Mouse (Mus musculus): ENCODE data around the gene E030025P04Rik. TPM values are rescaled to one million over a fixed set of nuclear protein-coding genes. Genes with fewer than 3 reads are reported as not detected.

E030025P04Rik gene
- polyA plus RNA-seq, 1 experiment from 2014 or later = not detected

- H3K4me2 ChIP-seq (ENCODE audit: low read depth, low read length) = no peak overlapping the region
- H3K9me3 ChIP-seq (replicated peaks; ENCODE audit: control insufficient read depth, low read length) = no peaks in the 10 kb centered on the region
- H3K27ac ChIP-seq (ENCODE audit: low read length) = no peak overlapping the region
- ATAC-seq (ENCODE audit: low read depth) = no peak
- no peaks in the 10 kb centered on the region for H3K36me3 ChIP-seq (ENCODE audit: control insufficient read depth, insufficient read depth)
- H3K9ac ChIP-seq (ENCODE audit: low read depth, low read length) = no peak overlapping the region
- H3K4me1 ChIP-seq (ENCODE audit: control insufficient read depth, low read depth, low read length) = no peaks in the 10 kb centered on the region
- H3K4me3 ChIP-seq (ENCODE audit: low read depth, low read length) = no peak overlapping the region
- no peaks in the 10 kb centered on the region for H3K27me3 ChIP-seq (ENCODE audit: control insufficient read depth, insufficient read depth, low read depth, low read length)
- WGBS (ENCODE audit: insufficient replicate concordance) = 51% methylated on average over 11 of the region's 11 CpGs
Measured at GRCm38 (mm10) chr11:109107518-109108205, 36.5 kb downstream of the E030025P04Rik start.

- Histone ChIP-seq H3K9ac (ENCODE audit: low read depth, low read length) (no peak overlapping the region), H3K4me1 (ENCODE audit: control insufficient read depth, low read depth, low read length) (no peaks in the 10 kb centered on the region), H3K27ac (ENCODE audit: low read length) (no peak overlapping the region), H3K9me3 (replicated peaks; ENCODE audit: control insufficient read depth, low read length) (no peaks in the 10 kb centered on the region), H3K36me3 (ENCODE audit: control insufficient read depth, insufficient read depth) (no peaks in the 10 kb centered on the region), H3K4me2 (ENCODE audit: low read depth, low read length) (no peak overlapping the region), H3K4me3 (ENCODE audit: low read depth, low read length) (no peak overlapping the region), H3K27me3 (ENCODE audit: control insufficient read depth, insufficient read depth, low read depth, low read length) (no peaks in the 10 kb centered on the region)
- no peak for ATAC-seq (ENCODE audit: low read depth)
- 38% methylated on average over 8 of the region's 8 CpGs for WGBS (ENCODE audit: insufficient replicate concordance)
Measured at GRCm38 (mm10) chr11:109106751-109107150, 37.4 kb downstream of the E030025P04Rik start.

GRCm38 (mm10) chr11:109106181-109106580 is 38.0 kb downstream of the E030025P04Rik start:
- Histone ChIP-seq H3K4me3 (ENCODE audit: low read depth, low read length) (no peak overlapping the region), H3K9ac (ENCODE audit: low read depth, low read length) (no peak overlapping the region), H3K27ac (ENCODE audit: low read length) (no peak overlapping the region), H3K4me1 (ENCODE audit: control insufficient read depth, low read depth, low read length) (no peaks in the 10 kb centered on the region), H3K36me3 (ENCODE audit: control insufficient read depth, insufficient read depth) (no peaks in the 10 kb centered on the region), H3K27me3 (ENCODE audit: control insufficient read depth, insufficient read depth, low read depth, low read length) (no peaks in the 10 kb centered on the region), H3K4me2 (ENCODE audit: low read depth, low read length) (no peak overlapping the region), H3K9me3 (replicated peaks; ENCODE audit: control insufficient read depth, low read length) (no peaks in the 10 kb centered on the region)
- 17% methylated on average over 5 of the region's 5 CpGs for WGBS (ENCODE audit: insufficient replicate concordance)
- ATAC-seq (ENCODE audit: low read depth) = no peak

GRCm38 (mm10) chr11:109103386-109103785 is 40.8 kb downstream of the E030025P04Rik start:
- WGBS (ENCODE audit: insufficient replicate concordance) = 67% methylated on average over 3 of the region's 3 CpGs
- H3K4me2 ChIP-seq (ENCODE audit: low read depth, low read length) = no peak overlapping the region

GRCm38 (mm10) chr11:109102646-109103045 is 41.5 kb downstream of the E030025P04Rik start:
- H3K27me3 ChIP-seq (ENCODE audit: control insufficient read depth, insufficient read depth, low read depth, low read length) = no peaks in the 10 kb centered on the region
- H3K4me1 ChIP-seq (ENCODE audit: control insufficient read depth, low read depth, low read length) = no peaks in the 10 kb centered on the region
- ATAC-seq (ENCODE audit: low read depth) = no peak

More at GRCm38 (mm10) chr11:109103386-109103785, 40.8 kb downstream of the E030025P04Rik start:
- H3K36me3 ChIP-seq (ENCODE audit: control insufficient read depth, insufficient read depth) = no peaks in the 10 kb centered on the region
- no peak overlapping the region for H3K9ac ChIP-seq (ENCODE audit: low read depth, low read length)
- no peaks in the 10 kb centered on the region for H3K9me3 ChIP-seq (replicated peaks; ENCODE audit: control insufficient read depth, low read length)
- H3K27ac ChIP-seq (ENCODE audit: low read length) = no peak overlapping the region
- H3K4me3 ChIP-seq (ENCODE audit: low read depth, low read length) = no peak overlapping the region
- no peak for ATAC-seq (ENCODE audit: low read depth)
- H3K4me1 ChIP-seq (ENCODE audit: control insufficient read depth, low read depth, low read length) = no peaks in the 10 kb centered on the region
- no peaks in the 10 kb centered on the region for H3K27me3 ChIP-seq (ENCODE audit: control insufficient read depth, insufficient read depth, low read depth, low read length)

GRCm38 (mm10) chr11:109100266-109100665 is 43.9 kb downstream of the E030025P04Rik start:
- no peak overlapping the region for H3K4me3 ChIP-seq (ENCODE audit: low read depth, low read length)

More at GRCm38 (mm10) chr11:109102646-109103045, 41.5 kb downstream of the E030025P04Rik start:
- H3K9ac ChIP-seq (ENCODE audit: low read depth, low read length) = no peak overlapping the region
- WGBS (ENCODE audit: insufficient replicate concordance) = 65% methylated on average over 8 of the region's 8 CpGs
- H3K4me3 ChIP-seq (ENCODE audit: low read depth, low read length) = no peak overlapping the region
- no peaks in the 10 kb centered on the region for H3K9me3 ChIP-seq (replicated peaks; ENCODE audit: control insufficient read depth, low read length)
- no peak overlapping the region for H3K27ac ChIP-seq (ENCODE audit: low read length)
- H3K4me2 ChIP-seq (ENCODE audit: low read depth, low read length) = no peak overlapping the region
- no peaks in the 10 kb centered on the region for H3K36me3 ChIP-seq (ENCODE audit: control insufficient read depth, insufficient read depth)

GRCm38 (mm10) chr11:109091821-109092220 is 52.3 kb downstream of the E030025P04Rik start:
- Histone ChIP-seq H3K9ac (ENCODE audit: low read depth, low read length) (no peak overlapping the region), H3K4me1 (ENCODE audit: control insufficient read depth, low read depth, low read length) (no peaks in the 10 kb centered on the region), H3K27me3 (ENCODE audit: control insufficient read depth, insufficient read depth, low read depth, low read length) (no peaks in the 10 kb centered on the region), H3K4me2 (ENCODE audit: low read depth, low read length) (no peak overlapping the region), H3K4me3 (ENCODE audit: low read depth, low read length) (no peak overlapping the region), H3K36me3 (ENCODE audit: control insufficient read depth, insufficient read depth) (no peaks in the 10 kb centered on the region), H3K9me3 (replicated peaks; ENCODE audit: control insufficient read depth, low read length) (no peaks in the 10 kb centered on the region), H3K27ac (ENCODE audit: low read length) (no peak overlapping the region)
- no peak for ATAC-seq (ENCODE audit: low read depth)
- 32% methylated on average over 5 of the region's 5 CpGs for WGBS (ENCODE audit: insufficient replicate concordance)

More at GRCm38 (mm10) chr11:109100266-109100665, 43.9 kb downstream of the E030025P04Rik start:
- WGBS (ENCODE audit: insufficient replicate concordance) = 65% methylated on average over 6 of the region's 6 CpGs
- no peak for ATAC-seq (ENCODE audit: low read depth)
- Histone ChIP-seq H3K27me3 (ENCODE audit: control insufficient read depth, insufficient read depth, low read depth, low read length) (no peaks in the 10 kb centered on the region), H3K4me1 (ENCODE audit: control insufficient read depth, low read depth, low read length) (no peaks in the 10 kb centered on the region), H3K4me2 (ENCODE audit: low read depth, low read length) (no peak overlapping the region), H3K9ac (ENCODE audit: low read depth, low read length) (no peak overlapping the region), H3K27ac (ENCODE audit: low read length) (no peak overlapping the region), H3K9me3 (replicated peaks; ENCODE audit: control insufficient read depth, low read length) (no peaks in the 10 kb centered on the region), H3K36me3 (ENCODE audit: control insufficient read depth, insufficient read depth) (no peaks in the 10 kb centered on the region)

Other genes with a start within 250 kb of the E030025P04Rik start
- 0.11 and 0.17 TPM in 2 replicates for gene Axin2, start 224.0 kb downstream of the E030025P04Rik start, polyA plus RNA-seq (2015; fragmentation: Nextera tagmentation; extraction: Ambion mirVana)
- 0.02 and 0.13 TPM in 2 replicates for gene Rgs9, start 153.8 kb upstream of the E030025P04Rik start, polyA plus RNA-seq (2015; fragmentation: Nextera tagmentation; extraction: Ambion mirVana)
- gene Gna13, start 218.5 kb upstream of the E030025P04Rik start, polyA plus RNA-seq (2015; fragmentation: Nextera tagmentation; extraction: Ambion mirVana) = 14.1 and 15.6 TPM in 2 replicates